Mouse (Mus musculus) neural tube, embryonic 11.5 days (tissue): ENCODE results near the gene Degs2. TPM values are rescaled to one million over a fixed set of nuclear protein-coding genes. Genes with fewer than 3 reads are reported as not detected.
A peak's percentile ranks its signal among the peaks of the same experiment; 100 is the strongest.

Experiments
- ATAC-seq: fragments of 200-750 bp; cut with Nextera tagmentation; 2 replicates; pipeline ENCODE4 v1.8.0; 2017; ENCODE audit warnings: moderate number of reproducible peaks, mild to moderate bottlenecking, moderate TSS enrichment, moderate library complexity; ENCODE audit not compliant: insufficient read depth, low FRiP score, low TSS enrichment
- DNase-seq: peaks from one replicate; pipeline ENCODE4 v3.0.0-alpha.2; 2015; ENCODE audit warnings: low spot score
- H3K27ac ChIP-seq: fragments of 300-500 bp; sonication (generic); 2 replicates; pipeline ENCODE4 v1.5.1; 2014; ENCODE audit warnings: low read depth, mild to moderate bottlenecking, low read length
- H3K27me3 ChIP-seq: fragments of 300-500 bp; sonication (generic); 2 replicates; pipeline ENCODE4 v1.6.1; 2014; ENCODE audit warnings: mild to moderate bottlenecking, low read length, mixed read lengths; ENCODE audit not compliant: control insufficient read depth, insufficient read depth
- H3K36me3 ChIP-seq: fragments of 300-500 bp; sonication (generic); 2 replicates; pipeline ENCODE4 v1.6.1; 2014; ENCODE audit warnings: mild to moderate bottlenecking, low read length, moderate library complexity, mixed read lengths; ENCODE audit not compliant: control insufficient read depth, insufficient read depth
- H3K4me1 ChIP-seq: fragments of 300-500 bp; sonication (generic); 2 replicates; pipeline ENCODE4 v1.6.1; 2014; ENCODE audit warnings: low read length, mixed read lengths; ENCODE audit not compliant: control insufficient read depth, insufficient read depth
- H3K4me2 ChIP-seq: fragments of 300-500 bp; sonication (generic); 2 replicates; pipeline ENCODE4 v1.6.1; 2014; ENCODE audit warnings: low read depth, mild to moderate bottlenecking, moderate library complexity
- H3K4me3 ChIP-seq: fragments of 300-500 bp; sonication (generic); 2 replicates; pipeline ENCODE4 v1.5.1; 2014; ENCODE audit warnings: low read depth, low read length
- H3K9ac ChIP-seq: fragments of 300-500 bp; sonication (generic); 2 replicates; pipeline ENCODE4 v1.6.1; 2014; ENCODE audit warnings: mild to moderate bottlenecking, low read length
- H3K9me3 ChIP-seq: fragments of 300-500 bp; sonication (generic); 2 replicates; pipeline ENCODE4 v1.6.1; 2016; ENCODE audit warnings: low read length; ENCODE audit not compliant: control insufficient read depth
- WGBS: fragments of 180-500 bp; shearing (Covaris S2); extraction: QIAGEN DNeasy Blood & Tissue Kit; methylation state at CpG from one replicate; pipeline ENCODE4 v1.1.7; 2014; 5-methylcytosine and 5-hydroxymethylcytosine counted together
- polyA plus RNA-seq: library from polyadenylated mRNA; unstranded; fragments of >200 nt; fragmentation: Nextera tagmentation; extraction: Ambion mirVana; gene quantifications from 2 replicates; pipeline ENCODE4 v1.2.1, GENCODE M21; 2014

Gene Degs2
- polyA plus RNA-seq, 1 experiment from 2014 or later, result 1.8 TPM

DNA sequence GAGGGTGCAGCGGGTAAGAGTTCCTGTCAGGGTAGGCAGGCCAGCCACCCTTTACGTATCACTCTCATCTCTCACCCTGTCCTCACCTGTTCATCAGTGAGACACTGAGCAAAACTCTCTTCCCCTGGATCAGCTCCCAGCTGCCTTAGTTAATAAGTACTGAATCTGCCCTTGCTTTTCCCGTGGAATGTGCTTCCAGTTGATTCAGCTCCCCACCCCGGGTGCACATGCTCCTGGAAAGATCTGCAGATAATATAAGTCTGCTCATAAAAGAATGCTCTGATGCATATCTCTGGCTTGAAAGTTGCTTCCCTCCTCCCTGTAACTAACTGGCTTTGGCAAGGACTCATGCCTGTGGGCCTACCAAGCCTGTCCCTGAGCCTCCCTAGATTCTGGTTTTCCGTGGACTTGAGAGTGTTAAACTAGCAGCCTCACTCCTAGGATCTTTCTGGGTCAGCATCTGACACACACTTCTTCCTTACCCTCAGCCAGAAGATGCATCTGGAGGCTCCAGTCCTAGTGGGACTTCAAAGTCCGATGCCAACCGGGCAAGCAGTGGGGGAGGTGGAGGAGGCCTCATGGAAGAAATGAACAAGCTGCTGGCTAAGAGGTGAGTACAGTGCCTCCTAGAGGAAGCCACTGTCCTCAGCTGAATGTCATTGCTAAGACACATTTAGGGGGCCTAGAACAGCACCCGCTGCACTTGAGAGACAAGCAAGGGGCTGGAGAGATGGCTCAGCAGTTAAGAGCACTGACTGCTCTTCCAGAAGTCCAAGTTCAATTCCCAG, 26.3 kb downstream of the Degs2 start:
- no peaks in the 10 kb centered on the region for H3K9me3 ChIP-seq
- ATAC-seq (no peak), DNase-seq (no peak)
- no peaks in the 10 kb centered on the region for H3K4me1 ChIP-seq
- WGBS, result 89% methylated on average over 8 of the region's 8 CpGs
- H3K27ac ChIP-seq, result no peak overlapping the region
- H3K27me3 ChIP-seq, result no peaks in the 10 kb centered on the region
- no peak overlapping the region for H3K4me3 ChIP-seq
- peaks cover 24% of the 10 kb centered on the region for H3K36me3 ChIP-seq
- H3K9ac ChIP-seq, result no peak overlapping the region
- H3K4me2 ChIP-seq, result no peak overlapping the region

DNA sequence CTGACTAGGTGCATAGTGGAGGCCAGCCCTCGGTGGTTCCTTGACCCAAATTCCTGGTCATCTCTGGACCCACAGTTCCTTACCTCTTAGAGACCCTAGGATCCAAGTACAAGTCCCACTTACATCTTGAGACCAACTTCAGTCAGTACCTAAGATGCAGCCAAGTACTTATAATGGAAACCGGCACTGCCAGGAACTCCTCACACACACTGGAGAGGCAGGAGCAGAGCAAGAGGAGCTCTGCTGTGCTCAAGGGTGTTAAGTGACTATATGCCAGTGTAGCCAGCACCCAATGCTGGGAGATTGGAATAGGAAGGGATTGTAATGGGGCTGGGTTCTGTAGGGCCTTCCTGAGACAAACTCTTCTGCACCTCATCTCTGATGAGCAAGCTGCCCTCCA, 27.2 kb downstream of the Degs2 start:
- Histone ChIP-seq H3K9ac (no peak overlapping the region), H3K4me3 (no peak overlapping the region), H3K4me2 (no peak overlapping the region), H3K4me1 (no peaks in the 10 kb centered on the region), H3K27ac (no peak overlapping the region), H3K9me3 (no peaks in the 10 kb centered on the region), H3K36me3 (peaks cover 18% of the 10 kb centered on the region), H3K27me3 (no peaks in the 10 kb centered on the region)
- WGBS, result 89% methylated on average over 2 of the region's 2 CpGs
- no peak for ATAC-seq
- DNase-seq, result no peak

- DNase-seq, result no peak
- H3K9ac ChIP-seq, result no peak overlapping the region
- no peaks in the 10 kb centered on the region for H3K27me3 ChIP-seq
- H3K4me2 ChIP-seq, result no peak overlapping the region
- no peaks in the 10 kb centered on the region for H3K4me1 ChIP-seq
- H3K9me3 ChIP-seq, result no peaks in the 10 kb centered on the region
- no peak overlapping the region for H3K27ac ChIP-seq
- no peak for ATAC-seq
- H3K4me3 ChIP-seq, result no peak overlapping the region
- peaks cover 16% of the 10 kb centered on the region for H3K36me3 ChIP-seq
- 95% methylated on average over 4 of the region's 4 CpGs for WGBS
Measured at GRCm38 (mm10) chr12:108674502-108674901, 27.6 kb downstream of the Degs2 start.

- no peak overlapping the region for H3K9ac ChIP-seq
- H3K36me3 ChIP-seq, result peaks cover 11% of the 10 kb centered on the region
- H3K27me3 ChIP-seq, result no peaks in the 10 kb centered on the region
- no peaks in the 10 kb centered on the region for H3K9me3 ChIP-seq
- no peaks in the 10 kb centered on the region for H3K4me1 ChIP-seq
- H3K4me2 ChIP-seq, result no peak overlapping the region
- no peak for DNase-seq
- no peak for ATAC-seq
- no peak overlapping the region for H3K27ac ChIP-seq
- H3K4me3 ChIP-seq, result no peak overlapping the region
- 76% methylated on average over 3 of the region's 3 CpGs for WGBS
Measured at GRCm38 (mm10) chr12:108673546-108673945, 28.6 kb downstream of the Degs2 start.

GRCm38 (mm10) chr12:108672908-108673307, 29.2 kb downstream of the Degs2 start:
- H3K27ac ChIP-seq, result no peak overlapping the region
- H3K4me1 ChIP-seq, result no peaks in the 10 kb centered on the region
- no peaks in the 10 kb centered on the region for H3K9me3 ChIP-seq
- ATAC-seq (no peak), DNase-seq (no peak)
- WGBS, result 86% methylated on average over 4 of the region's 4 CpGs
- H3K27me3 ChIP-seq, result no peaks in the 10 kb centered on the region
- H3K36me3 ChIP-seq, result peaks cover 11% of the 10 kb centered on the region
- no peak overlapping the region for H3K4me2 ChIP-seq
- H3K9ac ChIP-seq, result no peak overlapping the region
- no peak overlapping the region for H3K4me3 ChIP-seq

DNA sequence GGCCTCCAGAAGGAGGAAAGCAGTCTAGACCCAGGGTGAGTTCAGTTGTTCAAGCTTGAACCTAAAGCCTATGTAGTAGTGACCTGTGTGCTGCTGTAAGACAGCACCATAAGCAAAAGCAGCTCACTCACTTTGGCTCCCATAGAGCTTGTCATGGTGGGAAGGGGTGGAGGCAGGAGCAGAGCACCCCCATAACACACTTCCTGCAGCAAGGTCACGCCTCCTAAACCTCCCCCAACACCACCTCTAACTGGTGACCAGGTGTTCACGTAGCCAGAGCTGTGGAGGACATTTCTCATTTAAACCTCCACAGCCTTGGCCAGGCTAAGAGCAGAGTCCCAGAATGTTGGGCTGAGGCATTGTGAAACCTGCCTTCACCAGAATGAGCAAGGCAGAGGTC, 30.6 kb downstream of the Degs2 start:
- H3K4me1 ChIP-seq, result no peaks in the 10 kb centered on the region
- H3K4me3 ChIP-seq, result no peak overlapping the region
- H3K9ac ChIP-seq, result no peak overlapping the region
- ATAC-seq, result no peak
- no peak overlapping the region for H3K4me2 ChIP-seq
- WGBS, result 88% methylated on average over 2 of the region's 2 CpGs
- no peaks in the 10 kb centered on the region for H3K9me3 ChIP-seq
- no peak for DNase-seq
- H3K36me3 ChIP-seq, result peaks cover 6% of the 10 kb centered on the region
- no peaks in the 10 kb centered on the region for H3K27me3 ChIP-seq
- no peak overlapping the region for H3K27ac ChIP-seq

DNA sequence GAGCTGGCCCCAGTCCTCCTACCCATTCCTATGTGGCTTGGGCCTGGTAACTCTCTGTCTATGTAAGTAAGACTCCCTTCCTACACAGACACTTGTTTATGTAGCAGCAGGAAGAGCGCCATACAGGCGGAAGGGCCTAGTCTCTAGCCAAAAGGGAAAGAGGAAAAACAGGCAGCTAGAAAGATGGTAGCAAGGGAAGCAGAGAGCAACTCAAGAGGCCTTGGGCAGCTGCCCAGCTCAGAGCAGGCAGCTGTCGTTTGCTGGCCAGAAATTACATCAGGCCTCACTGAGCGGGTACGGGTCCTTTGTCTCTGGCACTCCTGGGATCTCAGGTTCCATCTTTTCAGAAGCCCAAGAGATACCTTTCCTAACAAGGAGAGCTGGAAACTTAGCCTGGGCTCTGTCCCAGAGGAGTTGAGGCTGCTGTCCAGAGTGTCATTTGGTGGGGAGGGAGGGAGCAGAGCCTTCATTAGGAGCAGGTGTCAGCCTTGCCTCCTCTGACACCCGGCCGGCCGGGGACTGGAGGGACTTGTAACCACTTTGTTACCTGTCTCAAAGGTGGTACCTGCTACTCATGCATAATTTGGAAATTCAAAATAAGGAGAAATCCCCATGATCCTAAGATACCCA, 33.4 kb downstream of the Degs2 start:
- no peaks in the 10 kb centered on the region for H3K9me3 ChIP-seq
- H3K9ac ChIP-seq, result no peak overlapping the region
- ATAC-seq (no peak), DNase-seq (no peak)
- 0 out of 2 replicates have a peak, but pooled peaks cover 2% of the 10 kb centered on the region for H3K36me3 ChIP-seq
- no peak overlapping the region for H3K4me2 ChIP-seq
- 80% methylated on average over 8 of the region's 8 CpGs for WGBS
- H3K27me3 ChIP-seq, result no peaks in the 10 kb centered on the region
- H3K4me3 ChIP-seq, result no peak overlapping the region
- no peaks in the 10 kb centered on the region for H3K4me1 ChIP-seq
- H3K27ac ChIP-seq, result no peak overlapping the region

GRCm38 (mm10) chr12:108657350-108657749, 44.8 kb downstream of the Degs2 start:
- no peaks in the 10 kb centered on the region for H3K27me3 ChIP-seq
- no peaks in the 10 kb centered on the region for H3K4me1 ChIP-seq
- DNase-seq, result peak; percentile 41
- H3K4me2 ChIP-seq, result no peak overlapping the region
- H3K27ac ChIP-seq, result no peak overlapping the region
- no peak for ATAC-seq
- H3K9me3 ChIP-seq, result no peaks in the 10 kb centered on the region
- H3K4me3 ChIP-seq, result no peak overlapping the region
- H3K9ac ChIP-seq, result no peak overlapping the region; the same call in 1 of the 2 replicates
- peaks cover 10% of the 10 kb centered on the region; the same call in 1 of the 2 replicates for H3K36me3 ChIP-seq
- 74% methylated on average over 1 of the region's 1 CpGs for WGBS
